Mouse (Mus musculus): ENCODE measurements around the gene B4galt7.

DNA sequence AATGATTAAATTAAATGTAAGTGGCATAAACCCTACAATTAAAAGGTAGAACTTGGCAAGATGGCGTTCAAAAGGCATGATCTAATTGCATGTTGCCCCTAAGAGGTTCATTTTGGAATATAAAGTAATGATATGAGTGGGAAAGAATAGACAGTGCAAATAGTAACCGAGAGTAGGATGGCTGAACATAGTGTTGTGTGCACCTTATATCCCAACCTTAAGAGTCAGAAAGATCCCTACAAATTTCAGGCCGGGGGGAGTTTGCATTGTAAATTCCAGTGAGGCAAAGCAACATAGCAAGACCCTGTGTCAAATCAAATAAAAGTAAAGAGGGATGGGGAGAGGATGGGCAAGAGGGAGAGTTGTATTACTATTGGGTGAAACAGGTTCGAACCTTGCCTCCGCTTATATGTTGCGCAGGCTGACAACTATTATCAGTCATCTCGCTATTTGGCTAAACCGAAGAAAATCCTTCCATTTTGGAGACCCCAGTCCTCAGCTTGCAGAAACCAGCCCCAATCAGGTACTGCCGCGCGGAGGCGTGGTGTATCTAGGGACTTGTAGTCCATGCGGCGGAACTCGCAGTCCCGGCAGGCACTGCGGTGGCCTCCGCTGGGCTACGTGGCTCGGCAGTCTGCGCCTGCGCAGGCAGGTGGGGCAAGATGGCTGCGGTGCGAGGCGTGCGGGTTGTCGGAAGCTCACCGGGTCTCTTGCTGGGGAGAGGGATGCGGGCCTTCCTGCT is 7.0 kb upstream of the B4galt7 start:
- no peak for TF ChIP-seq CTCF (conservative IDR thresholded peaks at IDR 0.05; ENCODE audit: insufficient read depth, insufficient read length, low read depth, low read length)
- peak; percentile 90 for TF ChIP-seq POLR2A (IDR thresholded peaks at IDR 0.05; ENCODE audit: low read depth, low read length)

Measured in kidney, adult 2 months (tissue).